Mouse (Mus musculus): ENCODE measurements around the gene Ager. TPM values are rescaled to one million over a fixed set of nuclear protein-coding genes. Genes with fewer than 3 reads are reported as not detected.

The Ager gene
- polyA plus RNA-seq, 1 experiment from 2014 or later = 1.0 TPM

DNA sequence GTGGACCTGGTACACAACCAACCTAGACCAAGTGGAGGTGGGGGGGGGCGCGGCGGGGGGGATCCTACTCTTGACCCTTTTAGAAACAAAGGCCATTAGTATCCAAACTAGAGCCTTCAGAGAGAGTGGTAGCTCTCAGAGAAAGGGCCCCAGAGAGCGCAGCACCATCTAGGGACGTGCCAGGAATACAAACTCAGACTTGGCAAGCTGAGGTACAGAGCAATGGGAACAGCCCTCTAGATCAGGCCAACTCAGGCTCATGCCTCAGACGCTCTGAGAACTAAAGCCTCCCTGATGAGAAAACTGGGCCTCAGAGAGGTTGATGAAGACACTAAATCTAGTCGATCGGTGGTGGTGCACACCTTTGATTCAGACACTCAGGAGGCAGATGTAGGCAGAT lies 12.5 kb upstream of the Ager start:
- Histone ChIP-seq H3K36me3 (no peaks in the 10 kb centered on the region), H3K4me3 (replicated peaks) (no peak overlapping the region), H3K9me3 (replicated peaks) (no peaks in the 10 kb centered on the region), H3K27me3 (replicated peaks) (no peaks in the 10 kb centered on the region), H3K4me2 (no peak overlapping the region), H3K4me1 (peaks cover 32% of the 10 kb centered on the region), H3K9ac (replicated peaks) (no peak overlapping the region), H3K27ac (replicated peaks) (peak overlapping the region; percentile 100; the same call in 1 of the 2 replicates)
- WGBS = 84% methylated on average over 8 of the region's 8 CpGs
- no peak for ATAC-seq (ENCODE audit: low FRiP score)

DNA sequence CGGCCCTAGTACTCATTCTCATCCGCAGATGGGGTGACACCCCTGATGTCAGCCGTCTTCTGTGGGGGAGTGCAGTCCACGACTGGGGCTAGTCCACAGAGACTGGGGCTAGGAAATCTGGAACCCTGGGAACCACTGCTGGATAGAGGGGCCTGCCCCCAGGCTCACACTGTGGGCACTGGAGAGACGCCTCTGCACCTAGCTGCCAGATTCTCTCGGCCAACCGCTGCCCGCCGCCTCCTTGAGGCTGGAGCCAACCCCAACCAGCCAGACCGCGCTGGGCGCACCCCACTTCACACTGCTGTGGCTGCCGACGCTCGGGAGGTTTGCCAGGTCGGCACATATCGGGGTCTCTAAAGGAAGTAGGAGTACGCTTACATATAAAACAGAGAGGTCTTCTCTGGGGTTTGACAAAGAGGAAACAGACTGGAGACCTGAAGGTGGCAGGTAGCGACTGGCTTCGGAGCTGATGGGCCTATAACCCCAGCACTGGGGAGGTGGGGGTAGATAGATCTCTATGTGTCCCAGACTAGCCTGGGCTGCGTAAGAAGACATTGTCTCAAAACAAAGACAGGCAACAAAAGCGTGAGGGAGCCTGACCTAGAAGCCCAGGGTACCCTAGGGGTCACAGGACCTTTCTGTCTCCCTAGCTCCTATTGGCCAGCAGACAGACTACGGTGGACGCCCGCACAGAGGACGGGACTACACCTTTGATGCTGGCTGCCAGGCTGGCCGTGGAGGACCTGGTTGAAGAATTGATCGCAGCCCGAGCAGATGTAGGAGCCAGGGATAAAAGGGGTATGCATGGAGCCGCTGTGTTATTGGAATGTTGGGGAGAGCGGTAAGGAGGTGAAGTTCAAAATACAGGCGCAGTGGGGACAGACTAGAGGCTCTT lies 11.5 kb upstream of the Ager start:
- peak overlapping the region; percentile 88 for H3K4me2 ChIP-seq
- no peaks in the 10 kb centered on the region for H3K36me3 ChIP-seq
- 15% methylated on average over 32 of the region's 32 CpGs for WGBS
- H3K9me3 ChIP-seq (replicated peaks) = no peaks in the 10 kb centered on the region
- H3K27ac ChIP-seq (replicated peaks) = peak overlapping the region; percentile 100
- no peaks in the 10 kb centered on the region for H3K27me3 ChIP-seq (replicated peaks)
- H3K4me1 ChIP-seq = peaks cover 42% of the 10 kb centered on the region
- H3K9ac ChIP-seq (replicated peaks) = peak overlapping the region; percentile 89
- ATAC-seq (ENCODE audit: low FRiP score) = peak; percentile 15
- peak overlapping the region; percentile 76 for H3K4me3 ChIP-seq (replicated peaks)

GRCm38 (mm10) chr17:34586796-34587422 lies 10.8 kb upstream of the Ager start:
- Histone ChIP-seq H3K4me2 (peak overlapping the region; percentile 88), H3K27ac (replicated peaks) (peak overlapping the region; percentile 100), H3K4me3 (replicated peaks) (peak overlapping the region; percentile 76), H3K9ac (replicated peaks) (peak overlapping the region; percentile 89), H3K4me1 (peaks cover 49% of the 10 kb centered on the region), H3K9me3 (replicated peaks) (no peaks in the 10 kb centered on the region), H3K27me3 (replicated peaks) (no peaks in the 10 kb centered on the region), H3K36me3 (no peaks in the 10 kb centered on the region)
- WGBS = under 1% methylated on average over 38 of the region's 38 CpGs
- peak; percentile 79 for ATAC-seq (ENCODE audit: low FRiP score)

GRCm38 (mm10) chr17:34587423-34587811 lies 10.2 kb upstream of the Ager start:
- peak overlapping the region; percentile 100 for H3K27ac ChIP-seq (replicated peaks)
- peak; percentile 81 for ATAC-seq (ENCODE audit: low FRiP score)
- no peaks in the 10 kb centered on the region for H3K27me3 ChIP-seq (replicated peaks)
- H3K4me3 ChIP-seq (replicated peaks) = peak overlapping the region; percentile 76
- peak overlapping the region; percentile 89 for H3K9ac ChIP-seq (replicated peaks)
- H3K4me1 ChIP-seq = peaks cover 49% of the 10 kb centered on the region
- H3K9me3 ChIP-seq (replicated peaks) = no peaks in the 10 kb centered on the region
- WGBS = under 1% methylated on average over 50 of the region's 50 CpGs
- no peaks in the 10 kb centered on the region for H3K36me3 ChIP-seq
- peak overlapping the region; percentile 88 for H3K4me2 ChIP-seq

DNA sequence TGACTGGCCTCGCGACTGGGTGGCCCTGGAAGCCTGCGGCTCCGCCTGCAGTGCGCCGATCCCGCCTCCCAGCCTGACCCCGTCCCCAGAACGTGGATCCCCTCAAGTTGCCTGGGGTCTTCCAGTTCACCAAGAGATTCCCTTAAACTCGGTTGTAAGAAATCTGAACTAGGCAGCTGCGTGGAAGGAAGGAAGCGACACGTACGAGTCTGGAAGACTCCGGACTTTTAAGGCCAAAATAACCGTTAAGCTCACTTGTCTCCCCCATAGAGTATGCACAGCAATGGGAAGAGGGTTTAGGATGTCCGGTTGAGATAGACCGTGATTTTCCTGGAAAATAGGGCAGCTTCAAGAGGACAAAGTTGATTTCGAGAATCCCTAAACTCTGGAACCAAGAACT lies 9.8 kb upstream of the Ager start:
- peak overlapping the region; percentile 89 for H3K9ac ChIP-seq (replicated peaks)
- H3K36me3 ChIP-seq = no peaks in the 10 kb centered on the region
- no peak for ATAC-seq (ENCODE audit: low FRiP score)
- H3K4me1 ChIP-seq = peaks cover 51% of the 10 kb centered on the region
- H3K27me3 ChIP-seq (replicated peaks) = no peaks in the 10 kb centered on the region
- H3K27ac ChIP-seq (replicated peaks) = peak overlapping the region; percentile 100
- 4% methylated on average over 19 of the region's 19 CpGs for WGBS
- no peaks in the 10 kb centered on the region for H3K9me3 ChIP-seq (replicated peaks)
- peak overlapping the region; percentile 76 for H3K4me3 ChIP-seq (replicated peaks)
- peak overlapping the region; percentile 88 for H3K4me2 ChIP-seq

- no peak overlapping the region for H3K27ac ChIP-seq (replicated peaks)
- H3K36me3 ChIP-seq = no peaks in the 10 kb centered on the region
- peaks cover 60% of the 10 kb centered on the region for H3K4me1 ChIP-seq
- H3K4me3 ChIP-seq (replicated peaks) = no peak overlapping the region
- H3K9me3 ChIP-seq (replicated peaks) = no peaks in the 10 kb centered on the region
- H3K4me2 ChIP-seq = peak overlapping the region; percentile 88; the same call in 1 of the 2 replicates
- H3K9ac ChIP-seq (replicated peaks) = no peak overlapping the region
- H3K27me3 ChIP-seq (replicated peaks) = no peaks in the 10 kb centered on the region
- WGBS = 76% methylated on average over 3 of the region's 3 CpGs
- no peak for ATAC-seq (ENCODE audit: low FRiP score)
These were observed 8.9 kb upstream of the Ager start for GRCm38 (mm10) chr17:34588767-34589166.

GRCm38 (mm10) chr17:34589206-34589605 lies 8.5 kb upstream of the Ager start:
- no peak for ATAC-seq (ENCODE audit: low FRiP score)
- H3K9me3 ChIP-seq (replicated peaks) = no peaks in the 10 kb centered on the region
- H3K9ac ChIP-seq (replicated peaks) = no peak overlapping the region
- WGBS = 54% methylated on average over 7 of the region's 7 CpGs
- H3K36me3 ChIP-seq = no peaks in the 10 kb centered on the region
- H3K4me1 ChIP-seq = peaks cover 65% of the 10 kb centered on the region
- H3K4me3 ChIP-seq (replicated peaks) = no peak overlapping the region
- no peak overlapping the region for H3K27ac ChIP-seq (replicated peaks)
- no peaks in the 10 kb centered on the region for H3K27me3 ChIP-seq (replicated peaks)
- H3K4me2 ChIP-seq = peak overlapping the region; percentile 88; the same call in 1 of the 2 replicates

GRCm38 (mm10) chr17:34589681-34590101 lies 8.0 kb upstream of the Ager start, which contains the start of gene Gpsm3:
Gene Gpsm3 (plus strand): TSS chr17:34589806.
- Histone ChIP-seq H3K4me2 (peak within 1 kb of the TSS; percentile 88), H3K4me1 (peaks cover 69% of the 10 kb centered on the region), H3K27ac (replicated peaks) (peak within 1 kb of the TSS; percentile 98), H3K9me3 (replicated peaks) (no peaks in the 10 kb centered on the region), H3K4me3 (replicated peaks) (0 out of 2 replicates have a peak within 1 kb of the TSS, but pooled peaks have one; percentile 78), H3K27me3 (replicated peaks) (no peaks in the 10 kb centered on the region), H3K36me3 (peaks cover 3% of the 10 kb centered on the region), H3K9ac (replicated peaks) (0 out of 2 replicates have a peak within 1 kb of the TSS, but pooled peaks have one; percentile 10)
- ATAC-seq (ENCODE audit: low FRiP score) = no peak
- WGBS = 31% methylated on average over 7 of the region's 7 CpGs

GRCm38 (mm10) chr17:34590154-34590987 lies 7.3 kb upstream of the Ager start:
- no peaks in the 10 kb centered on the region for H3K9me3 ChIP-seq (replicated peaks)
- H3K4me2 ChIP-seq = peak overlapping the region; percentile 88
- no peak for ATAC-seq (ENCODE audit: low FRiP score)
- peak overlapping the region; percentile 98 for H3K27ac ChIP-seq (replicated peaks)
- no peaks in the 10 kb centered on the region for H3K27me3 ChIP-seq (replicated peaks)
- H3K4me3 ChIP-seq (replicated peaks) = peak overlapping the region; percentile 78; the same call in 1 of the 2 replicates
- 0 out of 2 replicates have a peak overlapping the region, but pooled peaks have one; percentile 10 for H3K9ac ChIP-seq (replicated peaks)
- H3K36me3 ChIP-seq = peaks cover 6% of the 10 kb centered on the region
- WGBS = 70% methylated on average over 15 of the region's 15 CpGs
- H3K4me1 ChIP-seq = peaks cover 72% of the 10 kb centered on the region

DNA sequence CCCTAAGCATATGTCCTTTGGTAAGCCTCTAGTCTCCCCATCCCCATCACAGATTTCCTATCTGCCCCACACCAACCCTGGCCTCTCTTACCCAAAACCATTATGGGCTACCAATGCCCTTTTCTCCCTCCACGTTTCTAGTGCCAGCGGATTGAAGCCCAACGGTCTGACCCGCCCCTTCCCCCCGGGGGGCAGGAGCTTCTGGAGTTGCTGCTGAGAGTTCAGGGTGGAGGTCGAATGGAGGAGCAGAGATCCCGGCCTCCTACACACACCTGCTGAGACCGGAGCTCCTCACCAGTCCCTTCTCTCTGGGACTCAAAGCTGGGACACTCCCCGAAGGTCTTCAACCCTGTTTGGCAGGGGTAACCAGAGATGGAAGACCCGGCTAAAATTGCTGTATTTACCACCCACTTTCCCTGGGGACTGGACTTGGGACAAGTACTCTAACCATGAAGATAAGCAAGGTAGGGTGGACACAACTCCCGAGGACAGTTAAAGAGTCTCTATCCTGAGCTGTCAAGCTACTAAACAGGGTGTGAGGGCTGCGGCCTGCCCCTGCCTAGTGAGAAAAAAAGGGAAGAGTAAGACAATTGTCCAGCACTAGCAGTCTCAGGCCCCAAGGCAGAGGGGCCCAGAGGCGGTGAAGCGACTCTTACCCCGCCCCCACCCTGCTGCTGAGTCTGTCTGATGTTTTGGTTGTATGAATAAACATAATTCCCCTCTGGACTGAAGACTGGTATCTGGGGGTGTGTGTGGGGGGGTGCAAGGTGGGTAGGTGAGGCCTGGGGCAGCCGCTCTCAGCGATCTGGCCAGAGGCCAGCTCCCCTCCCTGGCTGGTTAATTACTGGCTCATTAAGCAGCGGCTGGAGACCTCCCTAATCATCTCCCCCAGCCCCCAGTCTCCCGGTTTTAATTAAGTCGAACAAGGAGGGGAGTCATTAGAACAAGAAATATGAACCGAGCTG lies 6.4 kb upstream of the Ager start, which contains the start of gene Pbx2:
Gene Pbx2 (plus strand): TSS at position 238 of the 965 bp plus-strand sequence.
- no peaks in the 10 kb centered on the region for H3K9me3 ChIP-seq (replicated peaks)
- H3K36me3 ChIP-seq = peaks cover 16% of the 10 kb centered on the region
- peak within 1 kb of the TSS; percentile 97 for H3K9ac ChIP-seq (replicated peaks)
- no peaks in the 10 kb centered on the region for H3K27me3 ChIP-seq (replicated peaks)
- WGBS = 3% methylated on average over 21 of the region's 21 CpGs
- peak within 1 kb of the TSS; percentile 88 for H3K4me2 ChIP-seq
- ATAC-seq (ENCODE audit: low FRiP score) = peak; percentile 1
- H3K27ac ChIP-seq (replicated peaks) = peak within 1 kb of the TSS; percentile 98
- peak within 1 kb of the TSS; percentile 78 for H3K4me3 ChIP-seq (replicated peaks)
- H3K4me1 ChIP-seq = peaks cover 68% of the 10 kb centered on the region

Measured in neural tube, embryonic 15.5 days (tissue).